Mouse (Mus musculus): ENCODE data around the gene Rcbtb2.

Rcbtb2 gene

GRCm38 (mm10) chr14:73162192-73162800 lies 39.5 kb downstream of the Rcbtb2 start:
- no peak for DNase-seq

GRCm38 (mm10) chr14:73163363-73163998 lies 40.6 kb downstream of the Rcbtb2 start:
- DNase-seq, result no peak

DNA sequence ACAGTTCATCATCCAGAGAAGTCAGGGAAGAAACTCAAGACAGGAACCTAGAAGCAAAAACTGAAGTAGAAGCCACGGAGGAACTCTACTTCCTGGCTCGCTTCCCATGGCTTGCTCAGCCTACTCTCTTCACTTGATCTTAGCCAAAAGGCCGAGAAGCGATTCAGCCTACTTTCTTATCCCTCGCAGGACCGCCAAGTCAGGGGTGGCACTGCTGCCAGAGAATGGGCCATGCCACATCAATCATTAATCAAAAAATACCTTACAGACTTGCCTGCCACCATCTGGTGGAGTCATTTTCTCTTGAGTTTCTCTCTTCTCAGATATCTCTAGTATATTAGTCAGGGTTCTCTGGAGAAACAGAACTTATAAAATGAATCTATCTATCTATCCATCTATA lies 42.3 kb downstream of the Rcbtb2 start:
- peak; percentile 23 for DNase-seq

DNA sequence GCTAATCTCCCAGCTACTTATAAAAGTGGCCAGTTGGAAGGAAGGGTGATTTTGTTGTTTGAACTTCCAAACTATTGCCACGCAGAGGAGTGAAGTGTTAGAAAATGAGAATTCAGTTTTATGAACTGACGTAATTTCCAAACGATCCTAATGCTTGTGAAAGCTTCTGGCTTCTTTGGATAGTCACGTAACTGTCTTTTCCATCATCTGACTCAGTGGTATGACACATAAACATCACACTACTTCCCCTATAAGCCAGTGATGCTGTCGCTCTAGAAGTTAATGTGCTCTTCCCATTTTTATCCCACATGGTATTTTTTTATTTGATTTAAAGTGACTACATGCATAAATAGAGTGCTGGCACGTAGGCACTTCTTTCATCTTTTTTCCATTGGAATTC lies 45.8 kb downstream of the Rcbtb2 start:
- DNase-seq, result no peak

DNA sequence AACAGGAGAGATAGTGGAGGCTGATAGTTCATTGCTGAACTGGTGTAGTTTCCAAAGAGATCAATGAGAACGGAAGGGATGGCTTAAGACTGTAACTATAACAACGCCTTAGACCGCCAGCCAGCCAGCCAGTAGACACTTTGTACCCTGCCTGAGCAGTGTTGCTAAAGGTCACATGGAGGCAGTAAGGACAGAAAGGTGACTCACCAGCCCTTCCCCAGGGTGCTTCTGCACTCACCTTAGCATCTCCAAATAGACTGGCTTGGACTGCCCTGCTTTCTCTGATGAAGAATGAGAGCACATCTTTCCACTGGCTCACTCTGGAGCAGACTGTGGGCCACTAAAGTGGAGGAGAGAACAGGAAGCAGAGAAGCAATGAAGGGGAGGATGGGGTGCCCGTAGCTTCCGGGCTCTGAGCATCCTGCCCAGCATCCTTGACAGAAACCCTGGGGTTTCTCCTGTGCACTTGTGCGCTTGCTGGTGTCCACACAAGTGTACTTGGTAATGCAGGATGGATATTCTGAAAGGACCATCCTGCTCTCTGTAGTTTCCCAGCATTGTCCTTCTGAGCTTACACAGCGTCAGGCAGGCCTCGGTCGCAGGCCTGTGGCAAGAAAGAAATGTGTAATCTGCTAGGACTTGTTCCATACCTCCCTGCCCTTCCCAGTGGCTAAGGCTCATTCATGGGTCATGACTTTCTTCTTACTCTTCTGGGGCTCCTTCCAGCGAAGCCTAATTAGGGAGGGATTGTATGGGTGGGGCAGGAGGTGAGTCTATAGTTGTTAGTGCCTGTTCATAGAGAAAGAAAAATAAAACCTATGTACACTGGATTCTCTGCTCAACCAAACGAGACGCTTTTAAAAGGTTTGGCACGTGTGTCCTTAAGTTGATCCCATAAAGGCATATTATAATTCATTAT lies 47.3 kb downstream of the Rcbtb2 start:
- DNase-seq, result no peak

- no peak for DNase-seq
These were observed 49.6 kb downstream of the Rcbtb2 start for GRCm38 (mm10) chr14:73172196-73173011.

- no peak for DNase-seq
These were observed 50.8 kb downstream of the Rcbtb2 start for GRCm38 (mm10) chr14:73173662-73174061.

GRCm38 (mm10) chr14:73174091-73174995 lies 51.5 kb downstream of the Rcbtb2 start:
- peak; percentile 34 for DNase-seq

GRCm38 (mm10) chr14:73175031-73175430 lies 52.2 kb downstream of the Rcbtb2 start:
- DNase-seq, result no peak

GRCm38 (mm10) chr14:73175814-73176213 lies 53.0 kb downstream of the Rcbtb2 start:
- DNase-seq, result no peak

GRCm38 (mm10) chr14:73176266-73176665 lies 53.4 kb downstream of the Rcbtb2 start:
- DNase-seq, result no peak

- no peak for DNase-seq
These were observed 55.1 kb downstream of the Rcbtb2 start for GRCm38 (mm10) chr14:73177961-73178360.

GRCm38 (mm10) chr14:73179221-73179681 lies 56.4 kb downstream of the Rcbtb2 start:
- DNase-seq, result peak; percentile 45

DNA sequence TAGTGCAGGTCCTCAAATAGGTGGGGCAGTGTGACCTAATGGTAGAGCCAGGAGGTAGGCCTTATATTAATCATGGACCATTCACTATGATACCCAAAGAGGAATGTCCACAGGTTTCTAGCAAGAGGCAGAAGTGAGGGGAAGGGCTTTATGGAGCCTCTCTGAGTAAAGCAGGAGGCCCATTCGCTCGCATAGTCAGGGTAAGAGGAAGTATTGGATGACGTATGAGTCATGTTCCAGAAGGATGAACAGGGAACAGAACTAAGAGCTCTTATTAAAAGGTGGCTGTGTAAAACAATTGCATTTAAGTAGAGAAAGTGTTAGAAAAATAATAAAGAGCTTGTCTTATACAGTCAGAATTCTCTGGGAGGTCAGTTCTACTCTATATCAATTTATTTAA lies 57.8 kb downstream of the Rcbtb2 start:
- no peak for DNase-seq

DNA sequence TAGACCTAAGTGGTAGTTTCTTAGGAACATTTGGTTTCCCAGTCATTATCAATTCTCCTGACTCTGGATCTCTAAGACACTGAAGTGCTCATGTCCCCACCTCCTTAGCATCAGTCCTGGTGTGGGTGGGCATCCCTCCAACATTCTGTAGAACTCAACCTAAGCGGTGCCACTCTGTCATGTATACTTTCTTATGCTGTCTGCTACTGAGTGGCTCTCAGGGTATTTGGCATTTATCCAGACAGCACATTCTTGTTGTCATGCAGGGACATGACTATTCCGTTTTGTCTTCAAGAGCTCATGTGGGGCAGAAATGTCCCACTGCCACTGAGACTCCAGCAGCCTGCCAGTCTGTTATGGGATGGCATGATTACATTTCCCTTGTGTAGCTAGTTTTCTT lies 58.3 kb downstream of the Rcbtb2 start:
- DNase-seq, result peak; percentile 22

GRCm38 (mm10) chr14:73186875-73187274 lies 64.0 kb downstream of the Rcbtb2 start:
- no peak for DNase-seq

DNA sequence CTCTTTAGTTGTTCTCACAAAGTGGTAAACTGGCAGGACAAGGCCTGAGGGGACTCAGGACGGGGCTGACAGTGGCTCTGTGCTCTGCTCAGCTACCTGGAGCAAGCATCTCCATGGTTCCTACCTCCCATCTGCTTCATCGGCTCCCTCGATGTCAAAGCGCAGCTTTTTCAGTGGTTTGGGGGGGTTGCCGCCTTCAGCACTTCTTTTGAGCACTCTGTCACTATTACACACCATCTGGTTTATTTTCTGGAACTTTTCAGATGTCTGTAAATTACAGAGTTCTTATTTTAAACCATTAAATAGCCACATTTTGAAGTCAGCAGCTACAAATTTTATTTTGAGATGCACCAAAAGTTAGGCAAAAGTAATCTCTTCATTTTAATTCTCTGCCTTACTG lies 76.2 kb downstream of the Rcbtb2 start:
- DNase-seq, result no peak

- no peak for DNase-seq
These were observed 78.6 kb downstream of the Rcbtb2 start for GRCm38 (mm10) chr14:73201447-73201846.

DNA sequence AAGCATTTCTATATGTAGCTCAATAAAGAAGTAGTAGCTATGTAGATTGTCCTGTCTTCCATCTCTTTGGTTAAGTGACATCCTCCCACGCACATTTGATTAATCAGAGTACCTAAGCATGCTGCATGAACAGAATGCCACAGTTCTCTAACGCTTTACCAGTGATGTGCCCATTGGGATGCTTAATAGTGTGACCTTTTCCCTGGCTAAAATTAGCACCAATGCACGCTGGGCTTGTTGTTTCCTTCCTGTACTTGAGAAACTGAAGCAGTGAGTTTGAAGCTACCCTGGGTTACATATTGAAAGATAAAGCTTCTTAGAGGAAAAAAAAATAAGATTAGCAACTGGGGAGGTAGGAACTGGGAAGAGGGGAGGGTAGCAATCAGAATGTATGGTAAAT lies 81.2 kb downstream of the Rcbtb2 start:
- no peak for DNase-seq

DNA sequence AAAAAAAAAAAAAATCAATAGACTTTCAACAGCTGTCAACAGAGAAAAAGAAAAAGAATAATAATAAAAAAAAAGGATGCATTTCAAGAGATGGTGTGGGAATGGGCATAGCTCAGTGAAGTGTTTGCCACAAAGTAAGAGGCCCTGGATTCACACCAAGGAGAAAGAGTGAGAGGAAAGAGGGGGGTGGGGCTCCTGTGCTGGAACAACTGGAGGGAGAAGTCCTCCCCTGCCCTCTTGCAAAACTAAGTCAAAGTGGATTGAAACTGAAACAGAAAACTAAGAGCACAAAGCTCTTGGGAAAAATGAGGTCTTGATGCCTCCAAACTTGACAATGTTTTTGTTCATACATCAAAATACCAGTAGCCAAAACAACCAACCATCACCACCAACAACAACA lies 86.4 kb downstream of the Rcbtb2 start:
- DNase-seq, result no peak

- no peak for DNase-seq
These were observed 87.4 kb downstream of the Rcbtb2 start for GRCm38 (mm10) chr14:73210196-73210595.

DNA sequence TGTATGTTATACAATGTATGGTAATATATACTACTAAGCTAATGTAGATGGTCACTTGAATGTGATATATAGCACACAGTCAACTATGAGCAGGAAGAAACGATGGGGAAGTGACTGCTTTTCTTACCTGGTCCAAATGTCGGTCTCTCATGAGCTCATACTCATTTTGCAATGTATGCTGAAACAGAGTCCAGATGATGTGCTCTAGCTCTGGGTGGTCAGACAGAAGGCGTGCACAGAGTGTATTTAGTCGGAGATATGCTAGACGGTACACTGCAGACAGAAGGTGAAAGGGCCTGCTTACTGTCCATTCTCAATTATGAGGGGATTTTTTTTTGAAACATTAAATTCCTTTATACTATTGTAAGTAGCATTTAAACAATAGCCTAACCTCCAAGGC lies 88.6 kb downstream of the Rcbtb2 start:
- DNase-seq, result no peak
